Mouse (Mus musculus) embryo, embryonic 10.5 days (tissue): ENCODE measurements around the gene Akr1c18.

ENCODE experiments used
- DNase-seq: peaks from one replicate; pipeline ENCODE4 v3.0.0-alpha.2; 2015; ENCODE audit warnings: low spot score

The Akr1c18 gene

DNA sequence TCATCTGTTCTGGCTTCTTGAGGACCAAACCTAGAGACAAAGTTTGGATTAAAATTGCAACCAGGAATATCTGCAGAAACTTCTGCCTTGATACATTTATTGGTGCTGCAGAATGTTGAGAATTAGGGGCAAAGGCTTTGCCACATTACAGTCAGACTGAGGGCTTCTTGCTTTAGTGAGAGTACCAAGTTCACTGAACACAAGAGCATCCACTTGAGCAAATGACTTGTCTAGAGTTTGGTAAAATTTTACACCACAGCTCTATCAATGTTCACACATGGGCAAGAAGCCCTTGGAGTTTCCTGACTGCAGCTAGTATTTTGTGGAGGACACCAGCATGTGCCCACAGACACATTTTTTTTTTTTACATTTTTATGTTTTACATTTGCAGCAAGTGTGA is 47.7 kb downstream of the Akr1c18 start:
- no peak for DNase-seq

DNA sequence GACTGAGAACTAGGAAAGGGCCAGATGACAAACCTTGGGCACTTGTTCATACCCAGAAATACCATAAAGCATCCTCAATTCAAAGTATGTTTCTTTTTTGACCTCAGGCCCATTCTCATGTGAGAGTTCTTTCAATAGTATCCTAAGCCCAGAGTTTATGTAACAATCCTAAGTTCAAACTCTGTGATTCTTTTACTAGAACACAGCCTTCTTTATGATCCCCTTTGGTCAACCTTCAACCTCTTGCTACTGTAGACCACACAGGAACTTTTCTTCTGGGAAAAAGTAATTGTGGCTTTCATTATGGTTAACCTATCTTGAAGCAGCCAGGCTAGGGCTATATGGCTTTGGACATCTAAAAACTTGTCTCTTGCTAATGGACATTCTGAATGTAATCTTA is 48.8 kb downstream of the Akr1c18 start:
- DNase-seq: no peak
